ENCODE assay signal across 15 mouse cellular contexts in genomic region chr13:26916477-26916876, GRCm38 (mm10).
DNase-seq lines count a peak whose midpoint lies in the region; ATAC-seq and TF ChIP-seq lines count a peak whose summit lies in the region.
"Had no signal": no experiment of that assay in that cellular context is flagged by ENCODE, and none has a peak within 500 bp of the region (broad histone marks: within the 10 kb centered on the region; RNA-seq: fewer than 3 reads in every experiment).

No protein-coding gene starts in this region.

- no peak for ATAC-seq in embryonic facial prominence, embryonic 14.5 days (ENCODE audit: low read depth)
- no peak for ATAC-seq in granulocyte monocyte progenitor cell, adult 5-6 weeks (replicated peaks; ENCODE audit: poor library complexity, severe bottlenecking)
- ATAC-seq in hindbrain, postnatal 0 days: no peak
- ATAC-seq: intestine, embryonic 16.5 days had no signal

- no peak overlapping the region for H3K9ac ChIP-seq in embryonic facial prominence, embryonic 14.5 days (ENCODE audit: low read depth, low read length)
- H3K9ac ChIP-seq in hindbrain, postnatal 0 days (replicated peaks; ENCODE audit: low read length): no peak overlapping the region
- H3K9ac ChIP-seq: lung, embryonic 15.5 days; neural tube, embryonic 12.5 days had no signal

- WGBS in embryonic facial prominence, embryonic 14.5 days: 54% methylated on average over 7 of the region's 7 CpGs
- WGBS in embryonic facial prominence, embryonic 10.5 days: 60% methylated on average over 7 of the region's 7 CpGs
- WGBS in hindbrain, postnatal 0 days: 83% methylated on average over 7 of the region's 7 CpGs

- TF ChIP-seq CTCF in hindbrain, postnatal 0 days (IDR thresholded peaks at IDR 0.05; ENCODE audit: low read depth): no peak

- no peaks in the 10 kb centered on the region for H3K27me3 ChIP-seq in embryonic facial prominence, embryonic 14.5 days (replicated peaks; ENCODE audit: control insufficient read depth, insufficient read depth, low read length)
- H3K27me3 ChIP-seq in embryonic facial prominence, embryonic 10.5 days (replicated peaks; ENCODE audit: low read depth, poor library complexity, severe bottlenecking): no peaks in the 10 kb centered on the region
- no peaks in the 10 kb centered on the region for H3K27me3 ChIP-seq in hindbrain, postnatal 0 days (ENCODE audit: insufficient read depth, low read length)
- H3K27me3 ChIP-seq: lung, embryonic 15.5 days; neural tube, embryonic 12.5 days had no signal

- H3K4me2 ChIP-seq in embryonic facial prominence, embryonic 14.5 days (ENCODE audit: low read depth, low read length): no peak overlapping the region
- H3K4me2 ChIP-seq in hindbrain, postnatal 0 days (ENCODE audit: low read depth, low read length): no peak overlapping the region
- H3K4me2 ChIP-seq: lung, embryonic 15.5 days; neural tube, embryonic 12.5 days had no signal

- no peaks in the 10 kb centered on the region for H3K36me3 ChIP-seq in embryonic facial prominence, embryonic 14.5 days (ENCODE audit: control insufficient read depth, insufficient read depth, low read length)
- no peaks in the 10 kb centered on the region for H3K36me3 ChIP-seq in embryonic facial prominence, embryonic 10.5 days (replicated peaks)
- no peaks in the 10 kb centered on the region for H3K36me3 ChIP-seq in hindbrain, postnatal 0 days (ENCODE audit: insufficient read depth, low read length)
- H3K36me3 ChIP-seq: forebrain, embryonic 10.5 days; lung, embryonic 15.5 days; neural tube, embryonic 12.5 days had no signal

- no peak overlapping the region for H3K4me3 ChIP-seq in embryonic facial prominence, embryonic 14.5 days (ENCODE audit: low read depth, low read length)
- no peak overlapping the region for H3K4me3 ChIP-seq in embryonic facial prominence, embryonic 10.5 days
- H3K4me3 ChIP-seq in hindbrain, postnatal 0 days (ENCODE audit: low read length): no peak overlapping the region
- H3K4me3 ChIP-seq: forebrain, embryonic 10.5 days; lung, embryonic 15.5 days; neural tube, embryonic 12.5 days had no signal

- H3K27ac ChIP-seq in embryonic facial prominence, embryonic 14.5 days (replicated peaks; ENCODE audit: low read depth, low read length): no peak overlapping the region
- H3K27ac ChIP-seq in embryonic facial prominence, embryonic 10.5 days (replicated peaks): no peak overlapping the region
- H3K27ac ChIP-seq in hindbrain, postnatal 0 days: no peak overlapping the region
- H3K27ac ChIP-seq: forebrain, embryonic 10.5 days; lung, embryonic 15.5 days; neural tube, embryonic 12.5 days had no signal

- intact Hi-C loops in heart, postnatal 25 days (cut with DNase I): loop anchor here (5.0 to 10.0 kb wide), 2 partner anchors 352 to 984 kb away; no protein-coding TSS in a partner anchor

- no peaks in the 10 kb centered on the region; the same call in 1 of the 2 replicates for H3K9me3 ChIP-seq in embryonic facial prominence, embryonic 14.5 days (ENCODE audit: control insufficient read depth, low read length)
- no peaks in the 10 kb centered on the region for H3K9me3 ChIP-seq in embryonic facial prominence, embryonic 10.5 days
- H3K9me3 ChIP-seq in hindbrain, postnatal 0 days (ENCODE audit: low read length): no peaks in the 10 kb centered on the region
- H3K9me3 ChIP-seq: forebrain, embryonic 10.5 days; lung, embryonic 15.5 days; neural tube, embryonic 12.5 days had no signal

- DNase-seq in embryonic facial prominence, embryonic 14.5 days (ENCODE audit: low spot score): peak; percentile 57
- no peak for DNase-seq in embryonic facial prominence, embryonic 10.5 days (ENCODE audit: low spot score)
- DNase-seq in fibroblast of lung, adult 2 months (ENCODE audit: low read depth): peak; percentile 46
- DNase-seq in heart, postnatal 25 days (ENCODE audit: low spot score): peak; percentile 31
- peak; percentile 85 for DNase-seq in kidney, postnatal 14 days
- DNase-seq in spleen, postnatal 4 days (ENCODE audit: low spot score in 2 of 2): no peak
- DNase-seq in hindbrain, postnatal 0 days (ENCODE audit: low spot score): no peak
- DNase-seq: cerebellum, postnatal 36 days; left cerebral cortex, postnatal 4 days; midbrain, embryonic 14.5 days had no signal

- H3K4me1 ChIP-seq in embryonic facial prominence, embryonic 14.5 days (ENCODE audit: control insufficient read depth, insufficient read depth, low read length): no peaks in the 10 kb centered on the region
- H3K4me1 ChIP-seq in embryonic facial prominence, embryonic 10.5 days: peaks cover 4% of the 10 kb centered on the region; the same call in 1 of the 2 replicates
- H3K4me1 ChIP-seq in hindbrain, postnatal 0 days (ENCODE audit: insufficient read depth, low read length): no peaks in the 10 kb centered on the region
- H3K4me1 ChIP-seq: forebrain, embryonic 10.5 days; lung, embryonic 15.5 days; neural tube, embryonic 12.5 days had no signal

Comparison
In these comparisons a context has a peak if more than half of its experiments do, and no peak if none do; other contexts are left out.
1. DNase-seq: peak in embryonic facial prominence, embryonic 14.5 days (single experiment), fibroblast of lung, adult 2 months (single experiment), heart, postnatal 25 days (single experiment) and kidney, postnatal 14 days (single experiment); none in embryonic facial prominence, embryonic 10.5 days (single experiment), spleen, postnatal 4 days (0 of 2) and hindbrain, postnatal 0 days (single experiment).